Mouse (Mus musculus): ENCODE measurements around the gene Cep57. TPM values are rescaled to one million over a fixed set of nuclear protein-coding genes. Genes with fewer than 3 reads are reported as not detected.
A peak's percentile ranks its signal among the peaks of the same experiment; 100 is the strongest.
"Not testable (repeated sequence)": the region's sequence is repeated elsewhere in the genome, so short reads cannot be mapped to it uniquely, and the experiment has no call there.

Gene Cep57
- polyA plus RNA-seq, 1 experiment, result 37.9 TPM

- TF ChIP-seq CTCF (IDR thresholded peaks at IDR 0.05; ENCODE audit: control insufficient read depth, insufficient read depth, low read length) (no peak), POLR2A (IDR thresholded peaks at IDR 0.05; ENCODE audit: borderline replicate concordance, control insufficient read depth, low read depth, low read length) (no peak)
- WGBS, result 78% methylated on average over 3 of the region's 3 CpGs
- Histone ChIP-seq H3K27ac (ENCODE audit: control insufficient read depth, insufficient read depth, low read depth, low read length, poor library complexity) (no peak overlapping the region), H3K4me3 (replicated peaks; ENCODE audit: control insufficient read depth, low read depth, low read length) (no peak overlapping the region), H3K4me1 (ENCODE audit: control insufficient read depth, insufficient read depth, low read length) (peaks cover 1% of the 10 kb centered on the region; the same call in 1 of the 2 replicates)
Observed at GRCm38 (mm10) chr9:13820774-13821173, 6.1 kb downstream of the Cep57 start.

- H3K4me1 ChIP-seq (ENCODE audit: control insufficient read depth, insufficient read depth, low read length), result peaks cover 1% of the 10 kb centered on the region; the same call in 1 of the 2 replicates
- WGBS, result 90% methylated on average over 9 of the region's 9 CpGs
- no peak overlapping the region for H3K4me3 ChIP-seq (replicated peaks; ENCODE audit: control insufficient read depth, low read depth, low read length)
- no peak overlapping the region for H3K27ac ChIP-seq (ENCODE audit: control insufficient read depth, insufficient read depth, low read depth, low read length, poor library complexity)
- no peak for TF ChIP-seq CTCF (IDR thresholded peaks at IDR 0.05; ENCODE audit: control insufficient read depth, insufficient read depth, low read length)
- TF ChIP-seq POLR2A (IDR thresholded peaks at IDR 0.05; ENCODE audit: borderline replicate concordance, control insufficient read depth, low read depth, low read length), result no peak
Observed at GRCm38 (mm10) chr9:13818369-13818768, 8.5 kb downstream of the Cep57 start.

GRCm38 (mm10) chr9:13809937-13810336 is 17.0 kb downstream of the Cep57 start:
- TF ChIP-seq CTCF (IDR thresholded peaks at IDR 0.05; ENCODE audit: control insufficient read depth, insufficient read depth, low read length) (peak; percentile 13; the same call in 1 of the 2 replicates), POLR2A (IDR thresholded peaks at IDR 0.05; ENCODE audit: borderline replicate concordance, control insufficient read depth, low read depth, low read length) (no peak)
- Histone ChIP-seq H3K4me3 (replicated peaks; ENCODE audit: control insufficient read depth, low read depth, low read length) (no peak overlapping the region), H3K4me1 (ENCODE audit: control insufficient read depth, insufficient read depth, low read length) (no peaks in the 10 kb centered on the region), H3K27ac (ENCODE audit: control insufficient read depth, insufficient read depth, low read depth, low read length, poor library complexity) (no peak overlapping the region)

DNA sequence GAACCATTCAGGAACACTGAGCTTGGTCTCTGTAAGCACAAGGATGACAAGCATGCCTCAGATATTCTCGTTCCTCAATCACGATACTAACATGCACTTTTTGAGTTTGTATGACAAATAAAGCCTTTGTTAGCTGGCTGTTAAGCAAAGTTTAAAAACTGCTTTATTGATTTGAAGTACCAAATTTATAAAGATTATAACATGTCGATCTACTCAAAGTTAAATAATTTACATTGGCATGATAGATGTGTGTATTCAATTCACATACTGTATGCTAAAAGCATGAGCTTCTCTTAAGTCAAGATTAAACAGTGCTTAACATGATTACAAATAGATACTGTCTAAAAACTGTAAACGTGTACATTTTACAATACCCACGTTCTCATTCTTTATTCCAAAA is 19.2 kb downstream of the Cep57 start:
- no peak overlapping the region for H3K27ac ChIP-seq (ENCODE audit: control insufficient read depth, insufficient read depth, low read depth, low read length, poor library complexity)
- 90% methylated on average over 5 of the region's 5 CpGs for WGBS
- TF ChIP-seq CTCF (IDR thresholded peaks at IDR 0.05; ENCODE audit: control insufficient read depth, insufficient read depth, low read length) (no peak), POLR2A (IDR thresholded peaks at IDR 0.05; ENCODE audit: borderline replicate concordance, control insufficient read depth, low read depth, low read length) (no peak)
- no peaks in the 10 kb centered on the region for H3K4me1 ChIP-seq (ENCODE audit: control insufficient read depth, insufficient read depth, low read length)
- no peak overlapping the region for H3K4me3 ChIP-seq (replicated peaks; ENCODE audit: control insufficient read depth, low read depth, low read length)

DNA sequence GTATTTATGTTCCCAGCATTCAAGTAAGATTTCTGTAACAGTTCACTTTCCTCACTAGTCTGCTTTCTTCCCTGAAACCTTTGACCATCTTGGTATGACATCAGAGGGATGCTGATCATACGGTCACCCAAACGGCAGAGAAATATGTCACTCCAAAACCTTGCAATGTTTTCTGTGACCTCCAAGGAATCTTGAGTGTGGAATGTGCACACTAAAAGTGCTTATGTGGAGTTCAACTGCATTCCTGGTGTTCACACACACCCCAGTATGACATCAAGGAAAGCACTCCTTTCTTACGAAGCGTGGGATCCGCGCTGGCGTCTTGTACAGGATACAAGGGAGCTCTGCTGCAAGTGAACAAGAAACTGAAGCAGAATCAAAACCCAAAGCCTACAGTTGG is 20.1 kb downstream of the Cep57 start:
- no peaks in the 10 kb centered on the region for H3K4me1 ChIP-seq (ENCODE audit: control insufficient read depth, insufficient read depth, low read length)
- WGBS, result 93% methylated on average over 7 of the region's 7 CpGs
- H3K4me3 ChIP-seq (replicated peaks; ENCODE audit: control insufficient read depth, low read depth, low read length), result no peak overlapping the region
- H3K27ac ChIP-seq (ENCODE audit: control insufficient read depth, insufficient read depth, low read depth, low read length, poor library complexity), result no peak overlapping the region
- no peak for TF ChIP-seq CTCF (IDR thresholded peaks at IDR 0.05; ENCODE audit: control insufficient read depth, insufficient read depth, low read length)
- no peak for TF ChIP-seq POLR2A (IDR thresholded peaks at IDR 0.05; ENCODE audit: borderline replicate concordance, control insufficient read depth, low read depth, low read length)

GRCm38 (mm10) chr9:13804480-13804879 is 22.4 kb downstream of the Cep57 start:
- TF ChIP-seq POLR2A (IDR thresholded peaks at IDR 0.05; ENCODE audit: borderline replicate concordance, control insufficient read depth, low read depth, low read length) (no peak), CTCF (IDR thresholded peaks at IDR 0.05; ENCODE audit: control insufficient read depth, insufficient read depth, low read length) (no peak)
- WGBS, result 76% methylated on average over 1 of the region's 1 CpGs
- Histone ChIP-seq H3K27ac (ENCODE audit: control insufficient read depth, insufficient read depth, low read depth, low read length, poor library complexity) (no peak overlapping the region), H3K4me1 (ENCODE audit: control insufficient read depth, insufficient read depth, low read length) (no peaks in the 10 kb centered on the region), H3K4me3 (replicated peaks; ENCODE audit: control insufficient read depth, low read depth, low read length) (no peak overlapping the region)

DNA sequence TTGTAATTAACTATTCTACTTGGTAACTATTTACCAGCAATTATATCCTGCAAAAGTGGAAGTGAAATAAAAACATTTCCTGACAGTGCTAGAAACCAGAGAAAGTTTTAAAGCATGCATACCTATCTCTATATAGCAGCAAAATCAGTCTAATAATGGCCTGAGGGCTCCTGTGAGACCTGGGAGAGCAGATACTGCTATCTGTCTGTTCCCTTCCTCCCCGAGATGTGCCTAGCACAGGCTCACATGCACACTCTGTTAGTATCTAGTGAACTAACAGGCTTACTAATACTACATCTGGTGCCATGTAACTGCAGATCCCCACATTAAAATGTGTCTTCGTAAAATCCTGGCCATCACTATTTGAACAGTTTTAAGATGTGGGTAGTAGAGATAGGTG is 32.2 kb downstream of the Cep57 start:
- no peaks in the 10 kb centered on the region for H3K4me1 ChIP-seq (ENCODE audit: control insufficient read depth, insufficient read depth, low read length)
- 78% methylated on average over 2 of the region's 2 CpGs for WGBS
- H3K27ac ChIP-seq (ENCODE audit: control insufficient read depth, insufficient read depth, low read depth, low read length, poor library complexity), result no peak overlapping the region
- no peak for TF ChIP-seq POLR2A (IDR thresholded peaks at IDR 0.05; ENCODE audit: borderline replicate concordance, control insufficient read depth, low read depth, low read length)
- no peak for TF ChIP-seq CTCF (IDR thresholded peaks at IDR 0.05; ENCODE audit: control insufficient read depth, insufficient read depth, low read length)
- H3K4me3 ChIP-seq (replicated peaks; ENCODE audit: control insufficient read depth, low read depth, low read length), result no peak overlapping the region

DNA sequence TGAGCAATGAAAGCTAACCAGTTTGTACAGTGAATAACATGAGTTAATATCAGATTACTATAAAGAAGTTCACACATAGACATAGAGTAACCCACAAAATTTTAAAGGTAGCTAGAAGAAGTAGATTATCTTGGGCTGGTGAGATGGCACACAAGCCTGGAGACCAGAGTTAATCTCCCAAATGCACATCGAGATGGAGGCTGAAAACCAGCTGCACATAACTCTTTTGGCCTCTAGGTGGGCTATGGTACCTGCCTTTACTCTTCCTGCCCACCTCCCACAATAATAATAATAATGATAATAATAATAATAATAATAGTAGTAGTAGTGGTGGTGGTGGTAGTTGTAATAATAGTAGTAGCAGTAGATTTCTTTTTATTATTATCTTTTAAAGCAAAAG is 32.6 kb downstream of the Cep57 start:
- Histone ChIP-seq H3K27ac (ENCODE audit: control insufficient read depth, insufficient read depth, low read depth, low read length, poor library complexity) (no peak overlapping the region), H3K4me1 (ENCODE audit: control insufficient read depth, insufficient read depth, low read length) (no peaks in the 10 kb centered on the region), H3K4me3 (replicated peaks; ENCODE audit: control insufficient read depth, low read depth, low read length) (no peak overlapping the region)
- TF ChIP-seq POLR2A (IDR thresholded peaks at IDR 0.05; ENCODE audit: borderline replicate concordance, control insufficient read depth, low read depth, low read length), result no peak
- TF ChIP-seq CTCF (IDR thresholded peaks at IDR 0.05; ENCODE audit: control insufficient read depth, insufficient read depth, low read length), result no peak
- WGBS, result 64% methylated on average over 1 of the region's 1 CpGs

DNA sequence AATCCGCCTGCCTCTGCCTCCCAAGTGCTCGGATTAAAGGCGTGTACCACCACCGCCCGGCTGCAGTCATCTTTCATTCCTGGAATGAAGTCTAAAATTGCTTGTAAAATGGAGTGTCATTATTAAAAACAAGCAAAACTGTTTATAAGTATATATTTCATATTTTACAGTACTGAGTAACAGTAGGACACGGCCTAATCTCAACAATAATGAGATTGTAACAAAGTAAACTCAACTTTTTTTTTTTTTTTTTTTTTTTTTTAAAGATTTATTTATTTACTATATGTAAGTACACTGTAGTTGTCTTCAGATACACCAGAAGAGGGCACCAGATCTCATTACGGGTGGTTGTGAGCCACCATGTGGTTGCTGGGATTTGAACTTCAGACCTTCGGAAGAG is 36.0 kb downstream of the Cep57 start:
- not testable (repeated sequence) for H3K27ac ChIP-seq (ENCODE audit: control insufficient read depth, insufficient read depth, low read depth, low read length, poor library complexity); H3K4me1 ChIP-seq (ENCODE audit: control insufficient read depth, insufficient read depth, low read length); H3K4me3 ChIP-seq (replicated peaks; ENCODE audit: control insufficient read depth, low read depth, low read length)
- WGBS, result 89% methylated on average over 8 of the region's 8 CpGs

Data from bone marrow, adult 2 months (tissue).